Mouse (Mus musculus): Measurements from ENCODE around the gene Bloc1s4. TPM values are rescaled to one million over a fixed set of nuclear protein-coding genes. Genes with fewer than 3 reads are reported as not detected.
A peak's percentile ranks its signal among the peaks of the same experiment; 100 is the strongest.

Bloc1s4 gene
- total and polyA plus RNA-seq, 3 experiments: 9.7 to 13.5 (median 11.1) TPM

GRCm38 (mm10) chr5:36705390-36705789 is 43.1 kb downstream of the Bloc1s4 start:
- no peak overlapping the region for H3K9ac ChIP-seq (ENCODE audit: low read depth, low read length)
- intact Hi-C loops (cut with DNase I): no loop called here
- peaks cover 3% of the 10 kb centered on the region; the same call in 1 of the 2 replicates for H3K4me1 ChIP-seq (ENCODE audit: control insufficient read depth, insufficient read depth, low read length)
- H3K27me3 ChIP-seq (ENCODE audit: control insufficient read depth, insufficient read depth, low read length): no peaks in the 10 kb centered on the region
- no peak overlapping the region for H3K27ac ChIP-seq
- 87% methylated on average over 5 of the region's 5 CpGs for WGBS
- DNase-seq: no peak
- no peaks in the 10 kb centered on the region for H3K36me3 ChIP-seq (ENCODE audit: control insufficient read depth, insufficient read depth, low read length)
- no peak for TF ChIP-seq CTCF (IDR thresholded peaks at IDR 0.05)
- TF ChIP-seq POLR2A (IDR thresholded peaks at IDR 0.05; ENCODE audit: insufficient read depth, low read depth, low read length): no peak
- no peak for TF ChIP-seq EP300 (IDR thresholded peaks at IDR 0.05; ENCODE audit: insufficient read depth, low read depth, low read length)
- H3K4me3 ChIP-seq: no peak overlapping the region
- no peaks in the 10 kb centered on the region for H3K79me2 ChIP-seq (replicated peaks; ENCODE audit: control insufficient read depth, insufficient read depth, low read length)

DNA sequence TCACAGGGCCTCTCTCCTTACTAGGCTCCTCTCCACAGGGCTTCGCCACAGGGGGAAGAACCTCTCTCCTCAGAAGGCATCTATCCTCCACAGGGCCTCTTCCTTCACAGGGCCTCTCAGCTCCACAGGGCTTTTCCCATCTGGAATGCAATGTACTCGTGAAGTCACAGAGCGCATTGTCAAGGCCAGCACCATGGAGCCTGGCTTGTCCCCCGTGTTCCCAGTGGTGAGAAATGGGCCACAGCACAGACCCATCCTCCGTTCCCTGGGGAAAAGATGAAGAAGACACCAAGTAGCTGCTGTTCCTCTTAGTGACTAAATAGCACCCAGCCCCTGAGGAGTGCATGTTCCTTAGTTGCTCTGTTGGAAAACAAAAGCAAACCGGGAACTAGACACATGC is 43.8 kb downstream of the Bloc1s4 start:
- no peaks in the 10 kb centered on the region for H3K27me3 ChIP-seq (ENCODE audit: control insufficient read depth, insufficient read depth, low read length)
- H3K9ac ChIP-seq (ENCODE audit: low read depth, low read length): no peak overlapping the region
- no peaks in the 10 kb centered on the region for H3K79me2 ChIP-seq (replicated peaks; ENCODE audit: control insufficient read depth, insufficient read depth, low read length)
- H3K36me3 ChIP-seq (ENCODE audit: control insufficient read depth, insufficient read depth, low read length): no peaks in the 10 kb centered on the region
- no peak overlapping the region for H3K4me3 ChIP-seq
- DNase-seq: no peak
- TF ChIP-seq CTCF (IDR thresholded peaks at IDR 0.05): no peak
- no peak for TF ChIP-seq POLR2A (IDR thresholded peaks at IDR 0.05; ENCODE audit: insufficient read depth, low read depth, low read length)
- no peak for TF ChIP-seq EP300 (IDR thresholded peaks at IDR 0.05; ENCODE audit: insufficient read depth, low read depth, low read length)
- peaks cover 3% of the 10 kb centered on the region; the same call in 1 of the 2 replicates for H3K4me1 ChIP-seq (ENCODE audit: control insufficient read depth, insufficient read depth, low read length)
- intact Hi-C loops (cut with DNase I): no loop called here
- 77% methylated on average over 6 of the region's 6 CpGs for WGBS
- no peak overlapping the region for H3K27ac ChIP-seq

DNA sequence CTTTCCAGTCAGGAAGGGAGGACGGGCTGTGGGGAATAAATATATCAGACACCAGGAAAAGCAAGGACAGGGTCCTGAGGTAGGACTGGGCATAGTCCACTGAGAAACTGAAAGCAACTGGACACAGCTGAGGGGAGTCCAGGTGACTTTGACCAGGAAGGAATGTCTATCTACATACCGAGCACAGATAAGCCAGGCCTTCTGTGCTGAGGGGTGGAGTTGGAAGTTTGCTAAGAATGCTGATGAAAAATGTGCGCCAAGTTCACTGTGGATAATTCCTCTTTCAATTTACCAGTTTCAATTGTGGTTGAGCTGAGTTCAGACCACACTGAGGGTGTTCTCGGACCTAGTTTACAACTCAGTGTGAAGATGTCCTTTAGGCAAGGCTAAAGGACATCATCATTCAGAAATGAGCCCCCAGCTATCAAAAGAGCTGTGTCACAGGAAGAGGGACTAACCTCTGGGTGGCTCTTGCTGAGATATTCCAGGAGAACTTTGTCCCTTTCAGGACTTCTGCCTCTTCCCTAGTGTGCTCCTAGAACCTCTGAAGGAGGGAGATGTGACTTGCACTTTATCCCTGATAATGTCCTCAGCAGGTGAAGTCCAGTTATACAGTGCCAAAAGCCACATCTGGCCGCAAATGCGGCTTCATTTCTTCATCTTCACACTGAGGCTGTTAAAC is 47.4 kb downstream of the Bloc1s4 start:
- Histone ChIP-seq H3K79me2 (replicated peaks; ENCODE audit: control insufficient read depth, insufficient read depth, low read length) (no peaks in the 10 kb centered on the region), H3K4me3 (no peak overlapping the region), H3K27me3 (ENCODE audit: control insufficient read depth, insufficient read depth, low read length) (no peaks in the 10 kb centered on the region), H3K9ac (ENCODE audit: low read depth, low read length) (no peak overlapping the region), H3K36me3 (ENCODE audit: control insufficient read depth, insufficient read depth, low read length) (no peaks in the 10 kb centered on the region), H3K4me1 (ENCODE audit: control insufficient read depth, insufficient read depth, low read length) (peaks cover 3% of the 10 kb centered on the region; the same call in 1 of the 2 replicates), H3K27ac (peak overlapping the region; percentile 26)
- no peak for DNase-seq
- TF ChIP-seq EP300 (IDR thresholded peaks at IDR 0.05; ENCODE audit: insufficient read depth, low read depth, low read length) (0 out of 2 replicates have a peak, but pooled peaks have one; percentile 17), POLR2A (IDR thresholded peaks at IDR 0.05; ENCODE audit: insufficient read depth, low read depth, low read length) (no peak)
- intact Hi-C loops (cut with DNase I): no loop called here
- WGBS: 36% methylated on average over 6 of the region's 6 CpGs

- TF ChIP-seq CTCF (IDR thresholded peaks at IDR 0.05) (no peak), POLR2A (IDR thresholded peaks at IDR 0.05; ENCODE audit: insufficient read depth, low read depth, low read length) (no peak), EP300 (IDR thresholded peaks at IDR 0.05; ENCODE audit: insufficient read depth, low read depth, low read length) (no peak)
- no peak for DNase-seq
- Histone ChIP-seq H3K4me3 (no peak overlapping the region), H3K36me3 (ENCODE audit: control insufficient read depth, insufficient read depth, low read length) (no peaks in the 10 kb centered on the region), H3K79me2 (replicated peaks; ENCODE audit: control insufficient read depth, insufficient read depth, low read length) (no peaks in the 10 kb centered on the region), H3K27me3 (ENCODE audit: control insufficient read depth, insufficient read depth, low read length) (no peaks in the 10 kb centered on the region), H3K4me1 (ENCODE audit: control insufficient read depth, insufficient read depth, low read length) (peaks cover 3% of the 10 kb centered on the region; the same call in 1 of the 2 replicates), H3K27ac (no peak overlapping the region), H3K9ac (ENCODE audit: low read depth, low read length) (no peak overlapping the region)
- WGBS: 60% methylated on average over 5 of the region's 5 CpGs
- intact Hi-C loops (cut with DNase I): loop anchor here (5.0 kb wide), 1 partner anchor 116 kb away; no protein-coding TSS in a partner anchor
These were observed 49.8 kb downstream of the Bloc1s4 start for GRCm38 (mm10) chr5:36698689-36699088.

DNA sequence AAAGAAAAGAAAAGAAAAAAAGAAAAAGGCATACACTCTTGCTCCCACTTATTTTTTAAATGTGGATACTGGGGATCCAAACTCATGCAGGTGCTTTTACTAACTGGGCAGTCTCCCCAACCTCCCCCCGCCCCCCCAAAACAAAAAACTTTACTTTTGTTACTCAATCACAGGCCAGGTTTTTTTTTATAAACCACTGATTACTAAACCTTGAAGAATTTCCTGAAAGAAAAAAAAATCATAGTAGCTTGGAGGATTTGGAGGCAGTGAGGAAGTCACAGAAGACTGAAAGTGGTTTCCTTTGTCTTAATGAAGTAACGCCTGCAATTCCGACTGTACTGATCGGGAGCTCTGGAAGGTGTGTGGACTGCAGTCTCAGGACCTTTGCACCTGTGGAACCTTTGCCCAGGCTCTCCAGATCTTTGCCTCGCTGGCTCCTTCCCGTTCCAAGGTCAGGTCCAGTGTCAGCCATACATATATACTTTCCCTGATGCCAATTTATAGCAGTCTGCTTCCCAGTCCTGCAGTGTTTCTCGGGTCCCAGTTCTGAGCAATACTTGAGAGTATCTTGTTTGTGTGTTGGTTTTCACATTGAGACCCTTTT is 50.3 kb downstream of the Bloc1s4 start:
- Histone ChIP-seq H3K27me3 (ENCODE audit: control insufficient read depth, insufficient read depth, low read length) (no peaks in the 10 kb centered on the region), H3K79me2 (replicated peaks; ENCODE audit: control insufficient read depth, insufficient read depth, low read length) (no peaks in the 10 kb centered on the region), H3K4me1 (ENCODE audit: control insufficient read depth, insufficient read depth, low read length) (peaks cover 5% of the 10 kb centered on the region; the same call in 1 of the 2 replicates), H3K9ac (ENCODE audit: low read depth, low read length) (no peak overlapping the region), H3K27ac (no peak overlapping the region), H3K36me3 (ENCODE audit: control insufficient read depth, insufficient read depth, low read length) (no peaks in the 10 kb centered on the region; the same call in 1 of the 2 replicates), H3K4me3 (no peak overlapping the region)
- 47% methylated on average over 7 of the region's 7 CpGs for WGBS
- DNase-seq: no peak
- intact Hi-C loops (cut with DNase I): loop anchor here (5.0 kb wide), 1 partner anchor 116 kb away; no protein-coding TSS in a partner anchor
- TF ChIP-seq EP300 (IDR thresholded peaks at IDR 0.05; ENCODE audit: insufficient read depth, low read depth, low read length): no peak
- TF ChIP-seq CTCF (IDR thresholded peaks at IDR 0.05): no peak
- TF ChIP-seq POLR2A (IDR thresholded peaks at IDR 0.05; ENCODE audit: insufficient read depth, low read depth, low read length): no peak

Other genes with a start within 250 kb of the Bloc1s4 start
- 10 to 100 TPM; 11.7 to 12.4 TPM for gene Tbc1d14, start 155.4 kb downstream of the Bloc1s4 start, total RNA-seq (2021)
- 13.0 and 20.4 TPM in 2 replicates for gene Tbc1d14, start 155.4 kb downstream of the Bloc1s4 start, polyA plus RNA-seq (2012; rRNA removed)
- 100 to 1,000 TPM in 1 of 2 experiments, 10 to 100 TPM in 1; 81.8 to 104 TPM for gene D5Ertd579e, start 52.6 kb downstream of the Bloc1s4 start, total RNA-seq (2021)
- gene D5Ertd579e, start 52.6 kb downstream of the Bloc1s4 start, polyA plus RNA-seq (2012; rRNA removed): 22.5 and 45.3 TPM in 2 replicates
- gene Mrfap1, start 48.1 kb upstream of the Bloc1s4 start, total RNA-seq (2021): 100 to 1,000 TPM; 267 to 273 TPM
- gene Mrfap1, start 48.1 kb upstream of the Bloc1s4 start, polyA plus RNA-seq (2012; rRNA removed): 89.1 and 135 TPM in 2 replicates
- 10 to 100 TPM; 20.3 to 20.6 TPM for gene Man2b2, start 82.0 kb upstream of the Bloc1s4 start, total RNA-seq (2021)
- gene Man2b2, start 82.0 kb upstream of the Bloc1s4 start, polyA plus RNA-seq (2012; rRNA removed): 24.1 and 32.1 TPM in 2 replicates
- gene Ppp2r2c, start 119.9 kb upstream of the Bloc1s4 start, total RNA-seq (2021): under 1 TPM; 0.78 to 0.96 TPM
- 0.06 and 0.12 TPM in 2 replicates for gene Ppp2r2c, start 119.9 kb upstream of the Bloc1s4 start, polyA plus RNA-seq (2012; rRNA removed)
- gene Wfs1, start 240.6 kb upstream of the Bloc1s4 start, total RNA-seq (2021): 10 to 100 TPM; 82.3 to 99.7 TPM
- 72.3 and 73.8 TPM in 2 replicates for gene Wfs1, start 240.6 kb upstream of the Bloc1s4 start, polyA plus RNA-seq (2012; rRNA removed)

Data from heart, adult 2 months (tissue).